Comparison of ENCODE assay signal across 8 mouse cellular contexts in the genomic region with DNA sequence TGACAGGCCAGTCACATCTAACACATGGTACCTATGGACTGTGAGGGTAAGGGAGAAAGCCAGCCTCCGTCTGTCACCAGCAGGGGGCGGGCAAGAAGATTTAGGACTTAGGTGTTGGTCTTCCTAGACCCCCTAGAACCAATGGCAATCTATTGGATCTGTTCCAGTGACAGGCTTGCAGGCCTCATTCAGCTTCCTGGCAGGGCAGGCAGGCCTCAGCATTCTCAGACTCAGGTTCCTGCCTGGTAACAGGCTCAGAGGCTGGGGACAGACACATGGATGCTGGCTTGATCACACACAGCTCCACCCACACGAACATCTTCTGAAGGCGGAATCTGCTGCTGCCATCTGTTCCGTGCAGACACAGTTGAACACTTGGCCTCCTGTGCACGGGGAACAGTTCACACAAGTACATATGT. TPM values are rescaled to one million over a fixed set of nuclear protein-coding genes. Genes with fewer than 3 reads are reported as not detected.
A peak's percentile ranks its signal among the peaks of the same experiment; 100 is the strongest.
DNase-seq lines count a peak whose midpoint lies in the region; ATAC-seq lines count a peak whose summit lies in the region.

No protein-coding gene starts in this region.

- intact Hi-C loops in heart, postnatal 25 days (cut with DNase I): loop anchor here (1.0 kb wide), 1 partner anchor 31 kb away; no protein-coding TSS in a partner anchor

- H3K36me3 ChIP-seq in limb, embryonic 10.5 days: no peaks in the 10 kb centered on the region
- no peaks in the 10 kb centered on the region for H3K36me3 ChIP-seq in midbrain, embryonic 13.5 days
- H3K36me3 ChIP-seq in splenic B cell, adult 2 months (ENCODE audit: control insufficient read depth, insufficient read depth, low read length, poor library complexity, severe bottlenecking): no peaks in the 10 kb centered on the region

- 40% methylated on average over 6 of the region's 6 CpGs for WGBS in limb, embryonic 10.5 days
- WGBS in midbrain, embryonic 13.5 days: 32% methylated on average over 6 of the region's 6 CpGs

- H3K4me1 ChIP-seq in limb, embryonic 10.5 days: peaks cover 69% of the 10 kb centered on the region
- peaks cover 59% of the 10 kb centered on the region for H3K4me1 ChIP-seq in midbrain, embryonic 13.5 days (replicated peaks)

- 0 out of 2 replicates have a peak overlapping the region, but pooled peaks have one; percentile 25 for H3K9ac ChIP-seq in midbrain, embryonic 13.5 days (replicated peaks)

- no peaks in the 10 kb centered on the region for H3K9me3 ChIP-seq in limb, embryonic 10.5 days (replicated peaks)
- no peaks in the 10 kb centered on the region for H3K9me3 ChIP-seq in midbrain, embryonic 13.5 days

- H3K27me3 ChIP-seq in limb, embryonic 10.5 days (ENCODE audit: low read depth, poor library complexity, severe bottlenecking): no peaks in the 10 kb centered on the region
- no peaks in the 10 kb centered on the region for H3K27me3 ChIP-seq in midbrain, embryonic 13.5 days
- no peaks in the 10 kb centered on the region for H3K27me3 ChIP-seq in splenic B cell, adult 2 months (ENCODE audit: control insufficient read depth, insufficient read depth, low read length, poor library complexity, severe bottlenecking)

- DNase-seq in heart, adult 18-20 months: peak; percentile 47 to 83
- no peak for DNase-seq in heart, postnatal 25 days (ENCODE audit: low spot score)
- peak; percentile 74 to 80 for DNase-seq in cerebellum, postnatal 25 days
- DNase-seq in frontal cortex, postnatal 25 days (ENCODE audit: low spot score in 2 of 2): peak; percentile 53 to 64
- DNase-seq in kidney, adult 18-20 months: peak; percentile 66
- peak; percentile 81 for DNase-seq in limb, embryonic 10.5 days (ENCODE audit: low spot score)
- DNase-seq in splenic B cell, adult 2 months (ENCODE audit: low read depth, low spot score): peak; percentile 78

- peak overlapping the region; percentile 99 for H3K27ac ChIP-seq in limb, embryonic 10.5 days
- peak overlapping the region; percentile 80; the same call in 1 of the 2 replicates for H3K27ac ChIP-seq in midbrain, embryonic 13.5 days

- H3K4me2 ChIP-seq in midbrain, embryonic 13.5 days (replicated peaks): no peak overlapping the region

- H3K4me3 ChIP-seq in limb, embryonic 10.5 days: peak overlapping the region; percentile 33; the same call in 1 of the 2 replicates
- no peak overlapping the region for H3K4me3 ChIP-seq in midbrain, embryonic 13.5 days (replicated peaks)

- no peak for ATAC-seq in midbrain, embryonic 13.5 days

RNA-seq across cellular contexts. Expression of a gene that starts 25.4 kb away (rescaled TPM):
- 100 to 1,000 TPM; 212 TPM for total RNA-seq in heart, adult 18-20 months (2021)
- 100 to 1,000 TPM; 231 to 265 TPM for total RNA-seq in heart, postnatal 25 days (2021)
- 3,283 and 3,422 TPM in 2 replicates for polyA plus RNA-seq in limb, embryonic 10.5 days (2016; fragmentation: Nextera tagmentation; extraction: Ambion mirVana)
- 2,381 and 2,469 TPM in 2 replicates for polyA plus RNA-seq in midbrain, embryonic 13.5 days (2015; fragmentation: Nextera tagmentation; extraction: Ambion mirVana)
